Mouse (Mus musculus): ENCODE measurements at regions not wholly inside any gene's neighbourhood (a gene's known extent, or its start where the extent isn't known, plus 50 kb on each side); places are given as distances from the start of the nearest gene placed in this dataset.

DNA sequence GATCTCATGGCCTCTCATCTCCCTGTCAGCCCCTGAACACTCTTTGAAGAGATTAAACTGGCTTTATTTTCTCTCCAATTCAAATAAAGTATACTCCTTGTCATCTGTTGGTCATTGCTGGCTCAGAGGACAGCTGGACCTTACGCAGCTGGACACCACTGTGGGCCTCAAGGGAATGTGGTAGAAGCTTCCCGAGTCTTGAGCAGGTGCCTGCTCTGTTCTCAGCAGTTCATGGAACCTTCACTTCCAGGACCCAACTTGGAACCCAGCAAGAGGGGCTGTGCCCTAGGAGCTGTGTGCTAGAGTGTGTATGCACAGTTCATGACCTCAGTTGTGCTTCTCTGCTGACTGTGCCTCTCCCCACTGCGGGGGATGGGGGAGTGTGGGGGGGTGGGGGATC lies 185.2 kb upstream of the Sall1 start:
- TF ChIP-seq CTCF (IDR thresholded peaks at IDR 0.05; ENCODE audit: low read depth): no peak
- no peak for TF ChIP-seq EP300 (IDR thresholded peaks at IDR 0.05; ENCODE audit: low read depth)

Data from heart, postnatal 0 days (tissue).